Mouse (Mus musculus): ENCODE results near the gene Acvrl1. TPM values are rescaled to one million over a fixed set of nuclear protein-coding genes. Genes with fewer than 3 reads are reported as not detected.
"Not testable (repeated sequence)": the region's sequence is repeated elsewhere in the genome, so short reads cannot be mapped to it uniquely, and the experiment has no call there.

The Acvrl1 gene
- polyA plus RNA-seq, 1 experiment from 2014 or later, result 5.5 TPM

DNA sequence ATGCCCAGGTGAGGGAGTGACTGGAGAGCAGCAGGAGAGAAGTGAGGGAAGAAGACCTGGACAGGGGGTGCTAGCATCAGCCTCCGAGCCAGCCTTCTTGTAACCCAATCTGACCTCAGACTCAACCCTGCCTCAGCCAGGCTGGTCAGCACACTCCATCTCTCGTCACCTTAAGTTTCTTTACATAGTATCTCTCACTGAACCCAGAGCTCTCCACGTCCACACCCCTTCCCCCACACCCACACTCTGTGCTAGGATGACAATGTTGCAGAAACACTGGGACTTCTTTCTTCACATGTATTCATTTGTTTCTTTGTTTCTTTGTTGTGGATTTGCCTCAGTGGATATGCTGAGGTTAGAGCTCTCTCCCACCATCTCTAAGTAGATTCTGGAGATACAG lies 27.3 kb upstream of the Acvrl1 start:
- H3K9me3 ChIP-seq (ENCODE audit: control insufficient read depth, low read length), result no peaks in the 10 kb centered on the region
- no peak for DNase-seq (ENCODE audit: low spot score)
- no peak for ATAC-seq (ENCODE audit: low FRiP score)
- H3K27ac ChIP-seq (ENCODE audit: low read depth, low read length), result no peak overlapping the region
- H3K36me3 ChIP-seq (ENCODE audit: control insufficient read depth, insufficient read depth, low read length), result no peaks in the 10 kb centered on the region
- 71% methylated on average over 3 of the region's 3 CpGs for WGBS
- no peaks in the 10 kb centered on the region for H3K27me3 ChIP-seq (ENCODE audit: control insufficient read depth, insufficient read depth, low read length)
- H3K4me1 ChIP-seq (replicated peaks; ENCODE audit: control insufficient read depth, insufficient read depth, low read length), result peaks cover 15% of the 10 kb centered on the region
- H3K4me2 ChIP-seq (replicated peaks; ENCODE audit: low read depth, low read length), result no peak overlapping the region
- H3K4me3 ChIP-seq (ENCODE audit: low read depth, low read length), result no peak overlapping the region
- H3K9ac ChIP-seq (ENCODE audit: low read depth, low read length), result no peak overlapping the region

DNA sequence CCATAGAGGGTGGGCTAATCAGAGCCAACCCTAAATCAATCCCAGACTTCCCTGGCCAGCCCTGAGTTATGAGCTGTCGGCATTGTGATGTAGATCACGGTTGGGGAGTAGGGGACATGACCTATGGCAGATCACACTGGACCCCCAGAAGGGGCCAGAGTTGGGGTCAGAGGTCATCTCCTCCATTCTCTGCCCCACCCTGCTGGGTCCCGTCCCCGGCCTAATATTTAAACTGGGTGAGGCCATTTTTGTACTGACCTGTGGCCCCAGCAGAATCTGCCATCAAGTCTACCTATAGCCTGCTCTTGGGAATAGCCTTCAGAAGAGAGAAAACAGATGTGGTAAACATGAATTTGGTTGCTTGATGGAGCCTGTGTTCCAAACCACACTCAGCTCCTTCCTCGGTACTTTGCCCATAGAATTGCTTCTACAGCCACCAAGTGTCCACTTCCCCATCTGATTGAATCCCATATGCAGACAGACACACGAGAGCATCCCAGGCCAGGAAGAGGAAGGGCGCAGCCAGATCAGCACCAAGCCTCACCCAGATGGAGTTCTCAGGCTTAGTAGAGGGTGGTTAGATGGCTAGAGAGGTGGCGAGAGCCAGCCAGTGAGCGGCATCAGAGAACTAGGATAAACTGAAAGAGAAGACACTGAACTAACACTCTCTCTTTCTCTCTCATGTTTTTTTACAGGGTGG lies 24.6 kb upstream of the Acvrl1 start:
- H3K4me2 ChIP-seq (replicated peaks; ENCODE audit: low read depth, low read length), result no peak overlapping the region; the same call in 1 of the 2 replicates
- H3K36me3 ChIP-seq (ENCODE audit: control insufficient read depth, insufficient read depth, low read length), result no peaks in the 10 kb centered on the region
- no peak for ATAC-seq (ENCODE audit: low FRiP score)
- H3K4me3 ChIP-seq (ENCODE audit: low read depth, low read length), result no peak overlapping the region
- H3K27ac ChIP-seq (ENCODE audit: low read depth, low read length), result no peak overlapping the region
- H3K9ac ChIP-seq (ENCODE audit: low read depth, low read length), result no peak overlapping the region
- no peaks in the 10 kb centered on the region for H3K9me3 ChIP-seq (ENCODE audit: control insufficient read depth, low read length)
- WGBS, result 67% methylated on average over 9 of the region's 9 CpGs
- no peaks in the 10 kb centered on the region for H3K27me3 ChIP-seq (ENCODE audit: control insufficient read depth, insufficient read depth, low read length)
- no peak for DNase-seq (ENCODE audit: low spot score)
- peaks cover under 1% of the 10 kb centered on the region for H3K4me1 ChIP-seq (replicated peaks; ENCODE audit: control insufficient read depth, insufficient read depth, low read length)

DNA sequence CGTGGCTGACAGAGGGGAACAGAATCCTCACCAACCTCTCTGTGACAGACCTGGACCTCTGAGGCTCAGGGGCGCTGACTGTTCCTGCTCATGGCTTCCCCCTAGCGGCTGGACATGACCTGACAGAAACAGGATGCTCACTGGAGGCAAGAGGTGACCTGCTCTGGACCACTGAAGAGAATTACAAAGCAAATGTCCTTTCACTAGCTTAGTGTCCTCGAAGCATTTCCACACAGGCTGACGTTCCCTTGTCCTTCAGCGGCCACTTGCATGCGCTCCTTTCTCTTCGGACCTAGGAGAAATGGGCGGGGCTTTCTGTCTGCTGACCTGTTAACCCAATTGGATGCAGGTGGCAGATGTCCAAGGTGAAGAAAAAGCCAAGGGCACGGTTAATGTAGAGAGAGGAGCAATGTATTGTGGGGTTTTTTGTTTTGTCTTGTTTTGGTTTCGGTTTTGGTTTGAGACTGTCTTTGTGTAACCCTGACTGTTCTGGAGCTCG lies 22.8 kb upstream of the Acvrl1 start:
- Histone ChIP-seq H3K4me2 (replicated peaks; ENCODE audit: low read depth, low read length) (no peak overlapping the region), H3K27ac (ENCODE audit: low read depth, low read length) (no peak overlapping the region), H3K9me3 (ENCODE audit: control insufficient read depth, low read length) (no peaks in the 10 kb centered on the region), H3K36me3 (ENCODE audit: control insufficient read depth, insufficient read depth, low read length) (no peaks in the 10 kb centered on the region), H3K9ac (ENCODE audit: low read depth, low read length) (no peak overlapping the region), H3K27me3 (ENCODE audit: control insufficient read depth, insufficient read depth, low read length) (no peaks in the 10 kb centered on the region), H3K4me3 (ENCODE audit: low read depth, low read length) (no peak overlapping the region), H3K4me1 (replicated peaks; ENCODE audit: control insufficient read depth, insufficient read depth, low read length) (no peaks in the 10 kb centered on the region; the same call in 1 of the 2 replicates)
- DNase-seq (ENCODE audit: low spot score) (peak; percentile 84), ATAC-seq (ENCODE audit: low FRiP score) (peak; percentile 72)
- WGBS, result 17% methylated on average over 12 of the region's 12 CpGs

DNA sequence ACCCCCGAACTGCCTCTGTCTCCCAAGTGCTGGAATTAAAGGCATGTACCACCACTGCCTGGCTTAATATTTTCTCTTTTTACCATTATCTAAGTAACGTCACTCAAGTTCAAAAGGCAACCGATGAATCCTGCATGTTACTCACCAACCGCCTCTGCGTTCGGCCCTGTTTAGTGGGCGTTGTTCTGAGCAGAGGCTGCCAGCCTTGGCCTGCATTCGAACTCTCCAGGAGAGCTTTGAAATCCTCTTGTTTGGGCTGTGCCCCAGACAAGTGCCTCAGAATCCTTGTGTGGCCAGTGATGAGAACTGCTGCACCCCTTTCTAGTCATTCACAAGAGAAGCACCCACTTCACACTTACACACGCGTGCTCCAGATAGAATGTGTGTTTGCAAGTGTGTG lies 22.3 kb upstream of the Acvrl1 start:
- Histone ChIP-seq H3K27me3 (ENCODE audit: control insufficient read depth, insufficient read depth, low read length) (no peaks in the 10 kb centered on the region), H3K4me3 (ENCODE audit: low read depth, low read length) (no peak overlapping the region), H3K9me3 (ENCODE audit: control insufficient read depth, low read length) (no peaks in the 10 kb centered on the region), H3K9ac (ENCODE audit: low read depth, low read length) (no peak overlapping the region), H3K36me3 (ENCODE audit: control insufficient read depth, insufficient read depth, low read length) (no peaks in the 10 kb centered on the region), H3K27ac (ENCODE audit: low read depth, low read length) (no peak overlapping the region), H3K4me2 (replicated peaks; ENCODE audit: low read depth, low read length) (no peak overlapping the region), H3K4me1 (replicated peaks; ENCODE audit: control insufficient read depth, insufficient read depth, low read length) (no peaks in the 10 kb centered on the region; the same call in 1 of the 2 replicates)
- no peak for DNase-seq (ENCODE audit: low spot score)
- WGBS, result 86% methylated on average over 10 of the region's 10 CpGs
- ATAC-seq (ENCODE audit: low FRiP score), result no peak

DNA sequence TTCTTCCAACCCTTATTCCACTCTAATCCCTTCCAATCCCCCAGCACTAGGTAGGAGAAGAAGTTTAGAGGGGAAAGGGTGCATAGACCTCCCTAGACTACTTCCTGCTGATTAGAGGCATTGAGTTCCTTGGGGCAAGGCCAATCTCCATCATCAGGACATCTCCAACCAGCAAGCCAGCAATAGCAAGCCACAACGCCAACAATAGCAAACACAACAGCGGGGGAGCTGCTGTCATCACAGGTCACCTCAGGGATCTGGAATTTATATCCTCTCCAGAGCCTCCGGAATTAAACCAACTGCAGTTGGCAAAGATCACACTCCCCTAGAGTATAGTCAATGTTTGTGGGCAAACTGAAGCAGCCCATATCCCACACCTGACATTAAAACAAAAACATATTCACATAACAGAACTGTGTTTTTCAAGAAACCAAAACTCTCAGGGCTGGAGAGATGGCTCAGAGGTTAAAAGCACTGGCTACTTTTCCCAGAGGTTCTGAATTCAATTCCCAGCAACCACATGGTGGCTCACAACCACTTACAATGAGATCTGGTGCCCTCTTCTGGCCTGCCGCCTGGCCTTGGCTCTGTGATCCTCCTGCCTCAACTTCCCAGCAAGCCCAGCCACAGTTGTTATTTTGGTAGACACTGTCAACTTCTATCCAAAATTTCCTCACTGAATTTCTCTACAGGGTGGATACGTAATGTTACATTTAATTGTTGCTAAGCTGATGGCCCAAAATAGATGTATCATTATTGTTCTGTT lies 20.2 kb upstream of the Acvrl1 start:
- Histone ChIP-seq H3K9me3 (ENCODE audit: control insufficient read depth, low read length) (no peaks in the 10 kb centered on the region), H3K27me3 (ENCODE audit: control insufficient read depth, insufficient read depth, low read length) (no peaks in the 10 kb centered on the region), H3K4me2 (replicated peaks; ENCODE audit: low read depth, low read length) (no peak overlapping the region), H3K36me3 (ENCODE audit: control insufficient read depth, insufficient read depth, low read length) (no peaks in the 10 kb centered on the region), H3K9ac (ENCODE audit: low read depth, low read length) (no peak overlapping the region), H3K4me3 (ENCODE audit: low read depth, low read length) (no peak overlapping the region), H3K27ac (ENCODE audit: low read depth, low read length) (no peak overlapping the region), H3K4me1 (replicated peaks; ENCODE audit: control insufficient read depth, insufficient read depth, low read length) (no peaks in the 10 kb centered on the region; the same call in 1 of the 2 replicates)
- WGBS, result 86% methylated on average over 5 of the region's 5 CpGs
- no peak for ATAC-seq (ENCODE audit: low FRiP score)
- DNase-seq (ENCODE audit: low spot score), result no peak

DNA sequence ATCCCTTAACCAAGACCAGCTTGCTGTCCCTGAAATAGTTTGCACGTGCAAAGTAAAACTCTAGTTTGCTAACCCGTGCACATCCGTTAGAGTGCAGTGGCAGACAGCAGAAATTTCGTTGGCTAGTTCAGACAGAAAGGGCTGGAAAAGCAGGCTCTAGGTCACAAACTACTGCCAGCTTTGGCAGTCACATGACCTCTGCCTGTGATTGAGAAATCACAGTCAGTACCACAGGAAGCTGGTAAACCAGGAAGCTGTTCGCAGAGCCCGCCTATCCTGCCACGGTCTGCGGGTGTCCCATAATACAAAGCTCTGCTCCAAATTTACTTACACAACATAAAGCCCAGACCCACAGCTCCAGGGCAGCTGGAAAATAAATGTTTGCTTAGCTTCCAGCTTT lies 15.1 kb upstream of the Acvrl1 start:
- Histone ChIP-seq H3K4me1 (replicated peaks; ENCODE audit: control insufficient read depth, insufficient read depth, low read length) (no peaks in the 10 kb centered on the region), H3K36me3 (ENCODE audit: control insufficient read depth, insufficient read depth, low read length) (no peaks in the 10 kb centered on the region), H3K4me3 (ENCODE audit: low read depth, low read length) (no peak overlapping the region), H3K9me3 (ENCODE audit: control insufficient read depth, low read length) (no peaks in the 10 kb centered on the region), H3K27me3 (ENCODE audit: control insufficient read depth, insufficient read depth, low read length) (no peaks in the 10 kb centered on the region), H3K9ac (ENCODE audit: low read depth, low read length) (no peak overlapping the region), H3K27ac (ENCODE audit: low read depth, low read length) (no peak overlapping the region), H3K4me2 (replicated peaks; ENCODE audit: low read depth, low read length) (no peak overlapping the region)
- ATAC-seq (ENCODE audit: low FRiP score) (no peak), DNase-seq (ENCODE audit: low spot score) (no peak)
- WGBS, result 81% methylated on average over 8 of the region's 8 CpGs

DNA sequence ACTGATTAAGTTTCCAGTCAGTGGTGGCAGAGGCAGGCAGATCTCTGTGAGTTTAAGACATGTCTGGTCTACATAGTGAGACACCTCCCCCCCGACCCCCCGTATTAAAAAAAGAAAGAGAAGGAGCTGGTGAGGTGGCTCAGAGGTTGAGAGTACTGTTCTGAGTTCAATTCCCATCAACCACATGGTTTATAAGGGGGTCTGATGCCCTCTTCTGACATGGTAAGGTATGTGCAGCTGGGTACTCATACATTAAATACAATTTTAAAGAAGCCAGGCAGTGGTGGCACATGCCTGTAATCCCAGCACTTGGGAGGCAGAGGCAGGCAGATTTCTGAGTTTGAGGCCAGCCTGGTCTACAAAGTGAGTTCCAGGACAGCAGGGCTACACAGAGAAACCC lies 14.5 kb upstream of the Acvrl1 start:
- not testable (repeated sequence) for H3K4me2 ChIP-seq (replicated peaks; ENCODE audit: low read depth, low read length); H3K9ac ChIP-seq (ENCODE audit: low read depth, low read length); H3K36me3 ChIP-seq (ENCODE audit: control insufficient read depth, insufficient read depth, low read length); H3K27me3 ChIP-seq (ENCODE audit: control insufficient read depth, insufficient read depth, low read length); ATAC-seq (ENCODE audit: low FRiP score); H3K4me3 ChIP-seq (ENCODE audit: low read depth, low read length); H3K9me3 ChIP-seq (ENCODE audit: control insufficient read depth, low read length); H3K27ac ChIP-seq (ENCODE audit: low read depth, low read length); H3K4me1 ChIP-seq (replicated peaks; ENCODE audit: control insufficient read depth, insufficient read depth, low read length); DNase-seq (ENCODE audit: low spot score)
- 91% methylated on average over 2 of the region's 2 CpGs for WGBS

DNA sequence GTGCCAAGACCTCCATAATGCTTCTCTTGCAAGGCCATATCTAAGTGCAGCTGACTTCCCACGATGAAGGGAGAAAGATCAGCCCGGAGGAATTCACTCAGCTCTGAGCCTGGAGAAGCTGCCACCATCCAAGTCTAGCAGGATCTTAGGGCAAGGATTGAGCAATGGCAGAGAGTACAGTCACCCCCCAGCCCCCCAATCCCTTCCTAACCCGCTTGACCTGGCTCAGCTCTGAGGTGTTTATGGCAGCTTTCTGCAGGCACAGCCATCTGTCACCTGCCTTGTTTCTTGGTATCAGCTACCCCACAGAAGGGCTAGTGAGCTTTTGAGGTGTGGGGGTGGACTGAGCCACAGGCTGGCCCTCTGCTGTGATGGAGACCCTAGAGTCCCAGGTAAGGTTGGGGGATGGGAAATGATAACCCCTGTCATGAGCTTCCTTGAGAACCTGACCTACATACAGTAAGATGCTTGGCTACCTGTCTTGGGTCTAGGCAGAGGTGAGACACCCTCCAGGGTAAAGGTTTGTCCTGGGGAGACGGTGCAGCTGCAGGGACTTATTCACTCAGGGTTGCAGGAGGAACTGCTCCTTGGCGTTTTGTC lies 12.7 kb upstream of the Acvrl1 start, which contains the start of gene Ankrd33:
Gene Ankrd33 (plus strand): TSS at position 245 of the 600 bp plus-strand sequence.
- DNase-seq (ENCODE audit: low spot score) (no peak), ATAC-seq (ENCODE audit: low FRiP score) (no peak)
- no peaks in the 10 kb centered on the region for H3K9me3 ChIP-seq (ENCODE audit: control insufficient read depth, low read length)
- H3K4me1 ChIP-seq (replicated peaks; ENCODE audit: control insufficient read depth, insufficient read depth, low read length), result no peaks in the 10 kb centered on the region
- H3K9ac ChIP-seq (ENCODE audit: low read depth, low read length), result no peak within 1 kb of the TSS
- H3K4me3 ChIP-seq (ENCODE audit: low read depth, low read length), result no peak within 1 kb of the TSS
- H3K36me3 ChIP-seq (ENCODE audit: control insufficient read depth, insufficient read depth, low read length), result no peaks in the 10 kb centered on the region
- no peaks in the 10 kb centered on the region for H3K27me3 ChIP-seq (ENCODE audit: control insufficient read depth, insufficient read depth, low read length)
- 78% methylated on average over 5 of the region's 5 CpGs for WGBS
- H3K27ac ChIP-seq (ENCODE audit: low read depth, low read length), result no peak within 1 kb of the TSS
- H3K4me2 ChIP-seq (replicated peaks; ENCODE audit: low read depth, low read length), result no peak within 1 kb of the TSS
